Mouse (Mus musculus): Measurements from ENCODE around the gene Dctn2. TPM values are rescaled to one million over a fixed set of nuclear protein-coding genes. Genes with fewer than 3 reads are reported as not detected.

Gene Dctn2
- polyA plus RNA-seq, 1 experiment from 2014 or later, result 174 TPM

DNA sequence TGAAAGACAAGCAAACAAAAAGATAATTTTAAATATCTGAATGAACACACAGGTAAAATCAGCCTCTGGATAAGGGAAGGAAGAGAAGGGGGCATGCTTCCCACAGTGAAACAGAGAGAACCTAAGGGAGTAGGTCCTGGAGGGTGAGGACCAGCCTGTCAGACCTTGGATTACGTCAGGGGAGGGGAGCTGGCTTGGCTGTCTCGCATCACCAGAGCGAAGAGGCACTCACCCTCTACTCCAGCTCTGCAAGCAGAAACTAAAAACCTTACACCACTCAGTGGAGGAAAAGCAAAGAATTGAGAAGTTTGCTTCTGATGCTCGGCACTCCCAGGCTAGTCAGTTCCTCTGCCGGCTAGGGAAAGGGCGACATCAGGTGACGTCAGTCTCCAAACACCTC lies 53.8 kb downstream of the Dctn2 start:
- Histone ChIP-seq H3K4me1 (replicated peaks) (peaks cover 3% of the 10 kb centered on the region; the same call in 1 of the 2 replicates), H3K36me3 (no peaks in the 10 kb centered on the region), H3K27ac (no peak overlapping the region), H3K9ac (replicated peaks) (no peak overlapping the region), H3K27me3 (peaks cover 40% of the 10 kb centered on the region), H3K9me3 (no peaks in the 10 kb centered on the region), H3K4me2 (no peak overlapping the region), H3K4me3 (replicated peaks) (no peak overlapping the region)
- WGBS, result 73% methylated on average over 7 of the region's 7 CpGs
- no peak for ATAC-seq (ENCODE audit: insufficient number of reproducible peaks, insufficient read depth, low FRiP score, low TSS enrichment, low read depth)

DNA sequence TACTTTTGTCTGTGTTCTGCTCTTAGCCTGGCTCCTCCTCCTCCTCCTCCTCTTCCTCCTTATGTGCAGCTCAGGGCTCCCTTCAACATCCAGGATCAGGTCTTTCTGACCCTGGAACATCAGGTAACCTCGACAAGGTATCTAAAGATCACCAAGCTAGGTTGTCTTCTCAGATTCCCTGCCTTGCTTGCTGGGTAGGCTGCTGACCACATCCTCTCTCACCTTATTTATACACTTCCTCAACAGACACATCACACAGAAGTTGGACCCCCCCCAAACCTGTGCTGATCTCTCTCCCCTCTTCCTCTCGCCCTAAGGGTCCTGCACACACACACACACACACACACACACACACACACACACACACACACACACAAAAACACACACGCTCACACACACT lies 55.5 kb downstream of the Dctn2 start, which contains the start of gene Arhgap9:
Gene Arhgap9 (plus strand): TSS at position 344 of the 400 bp plus-strand sequence.
- Histone ChIP-seq H3K36me3 (no peaks in the 10 kb centered on the region), H3K27me3 (peaks cover 57% of the 10 kb centered on the region), H3K27ac (no peak within 1 kb of the TSS), H3K4me3 (replicated peaks) (no peak within 1 kb of the TSS), H3K9ac (replicated peaks) (no peak within 1 kb of the TSS), H3K9me3 (no peaks in the 10 kb centered on the region), H3K4me2 (no peak within 1 kb of the TSS), H3K4me1 (replicated peaks) (peaks cover 18% of the 10 kb centered on the region)
- ATAC-seq (ENCODE audit: insufficient number of reproducible peaks, insufficient read depth, low FRiP score, low TSS enrichment, low read depth), result no peak
- 63% methylated on average over 3 of the region's 3 CpGs for WGBS

DNA sequence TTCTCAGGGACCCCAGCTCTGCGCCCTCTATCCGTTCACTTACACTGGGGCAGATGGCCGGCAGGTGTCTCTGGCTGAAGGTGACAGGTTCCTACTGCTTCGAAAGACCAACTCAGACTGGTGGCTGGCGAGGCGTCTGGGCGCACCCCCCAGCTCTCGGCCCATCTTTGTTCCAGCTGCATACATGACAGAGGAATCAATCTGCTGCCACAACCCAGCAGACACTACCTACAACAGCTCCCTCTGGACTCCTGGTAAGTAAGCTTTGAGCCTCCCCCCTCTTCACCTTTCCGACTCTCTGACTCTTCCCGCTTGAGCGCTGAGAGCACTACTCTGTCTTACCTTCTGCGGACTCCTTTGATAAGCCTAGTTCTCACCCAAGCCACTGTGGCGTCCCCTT lies 56.0 kb downstream of the Dctn2 start:
- no peaks in the 10 kb centered on the region for H3K9me3 ChIP-seq
- no peak overlapping the region for H3K4me3 ChIP-seq (replicated peaks)
- H3K27me3 ChIP-seq, result peaks cover 62% of the 10 kb centered on the region
- no peaks in the 10 kb centered on the region for H3K36me3 ChIP-seq
- 67% methylated on average over 13 of the region's 13 CpGs for WGBS
- H3K4me1 ChIP-seq (replicated peaks), result peaks cover 21% of the 10 kb centered on the region
- H3K27ac ChIP-seq, result no peak overlapping the region
- H3K4me2 ChIP-seq, result no peak overlapping the region
- no peak for ATAC-seq (ENCODE audit: insufficient number of reproducible peaks, insufficient read depth, low FRiP score, low TSS enrichment, low read depth)
- H3K9ac ChIP-seq (replicated peaks), result no peak overlapping the region

- WGBS, result 73% methylated on average over 4 of the region's 4 CpGs
- Histone ChIP-seq H3K4me3 (replicated peaks) (no peak overlapping the region), H3K9ac (replicated peaks) (no peak overlapping the region), H3K4me1 (replicated peaks) (peaks cover 21% of the 10 kb centered on the region), H3K4me2 (no peak overlapping the region), H3K27me3 (peaks cover 67% of the 10 kb centered on the region), H3K36me3 (no peaks in the 10 kb centered on the region), H3K27ac (no peak overlapping the region), H3K9me3 (no peaks in the 10 kb centered on the region)
- no peak for ATAC-seq (ENCODE audit: insufficient number of reproducible peaks, insufficient read depth, low FRiP score, low TSS enrichment, low read depth)
These were observed 56.5 kb downstream of the Dctn2 start for GRCm38 (mm10) chr10:127322669-127323068.

GRCm38 (mm10) chr10:127323131-127323855 lies 57.1 kb downstream of the Dctn2 start:
- Histone ChIP-seq H3K27me3 (peaks cover 70% of the 10 kb centered on the region), H3K27ac (no peak overlapping the region), H3K4me1 (replicated peaks) (peaks cover 21% of the 10 kb centered on the region), H3K9me3 (no peaks in the 10 kb centered on the region), H3K36me3 (no peaks in the 10 kb centered on the region), H3K4me2 (no peak overlapping the region), H3K4me3 (replicated peaks) (no peak overlapping the region), H3K9ac (replicated peaks) (no peak overlapping the region)
- ATAC-seq (ENCODE audit: insufficient number of reproducible peaks, insufficient read depth, low FRiP score, low TSS enrichment, low read depth), result no peak
- WGBS, result 75% methylated on average over 17 of the region's 17 CpGs

DNA sequence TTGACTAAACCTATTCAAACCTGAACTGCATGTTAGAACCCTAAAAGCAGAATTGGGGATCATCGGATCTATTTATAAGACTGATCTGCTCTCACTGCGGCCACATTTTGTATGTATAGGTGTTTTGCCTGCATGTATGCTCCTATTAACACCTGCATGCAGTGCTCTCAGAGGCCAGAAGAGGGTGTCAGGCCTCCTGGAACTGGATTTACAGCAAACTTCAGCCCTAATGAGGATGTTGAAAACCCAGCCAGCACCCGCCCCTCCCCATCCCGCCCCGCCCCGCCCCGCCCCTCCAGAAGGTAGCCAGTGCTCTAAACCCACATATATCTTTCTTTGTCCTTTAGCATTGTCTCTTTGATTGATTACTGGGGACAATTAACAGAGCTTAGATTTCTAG lies 58.3 kb downstream of the Dctn2 start:
- 10% methylated on average over 7 of the region's 7 CpGs for WGBS
- no peak for ATAC-seq (ENCODE audit: insufficient number of reproducible peaks, insufficient read depth, low FRiP score, low TSS enrichment, low read depth)
- H3K4me1 ChIP-seq (replicated peaks), result peaks cover 21% of the 10 kb centered on the region
- H3K36me3 ChIP-seq, result no peaks in the 10 kb centered on the region
- H3K9me3 ChIP-seq, result no peaks in the 10 kb centered on the region
- no peak overlapping the region; the same call in 1 of the 2 replicates for H3K4me3 ChIP-seq (replicated peaks)
- no peak overlapping the region for H3K9ac ChIP-seq (replicated peaks)
- no peak overlapping the region for H3K27ac ChIP-seq
- H3K4me2 ChIP-seq, result peak overlapping the region; percentile 4; the same call in 1 of the 2 replicates
- peaks cover 79% of the 10 kb centered on the region for H3K27me3 ChIP-seq

DNA sequence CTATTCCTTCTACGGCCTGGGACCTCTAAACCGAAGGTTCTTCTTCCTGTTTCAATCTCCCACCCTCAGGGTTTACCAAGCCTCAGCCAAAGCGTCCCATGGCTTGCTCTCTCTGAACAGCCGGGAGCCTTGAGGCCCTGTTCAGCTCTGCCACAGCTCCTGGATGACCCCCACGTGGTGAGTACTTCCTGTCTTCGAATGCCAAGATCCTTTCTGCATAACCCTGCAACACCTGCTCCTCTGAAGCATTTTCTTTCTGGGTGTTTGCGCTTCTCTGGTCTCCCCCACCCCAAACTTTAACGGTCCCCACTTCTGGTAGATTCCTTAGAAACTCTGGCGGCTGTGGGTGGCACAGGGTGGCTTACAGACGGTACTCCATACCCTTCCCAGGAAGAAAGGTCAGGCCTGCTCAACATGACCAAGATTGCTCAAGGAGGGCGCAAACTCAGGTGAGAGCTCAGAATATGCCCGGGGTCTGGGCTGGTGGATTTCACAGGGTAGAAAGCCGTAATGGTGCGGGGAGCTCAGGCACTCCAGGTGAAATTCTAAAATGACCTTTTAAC lies 59.4 kb downstream of the Dctn2 start:
- H3K4me3 ChIP-seq (replicated peaks), result peak overlapping the region; percentile 56
- H3K4me2 ChIP-seq, result peak overlapping the region; percentile 95
- H3K36me3 ChIP-seq, result peaks cover 10% of the 10 kb centered on the region
- peaks cover 21% of the 10 kb centered on the region for H3K4me1 ChIP-seq (replicated peaks)
- H3K27me3 ChIP-seq, result peaks cover 79% of the 10 kb centered on the region
- H3K9me3 ChIP-seq, result no peaks in the 10 kb centered on the region
- 19% methylated on average over 14 of the region's 14 CpGs for WGBS
- ATAC-seq (ENCODE audit: insufficient number of reproducible peaks, insufficient read depth, low FRiP score, low TSS enrichment, low read depth), result no peak
- no peak overlapping the region for H3K27ac ChIP-seq
- peak overlapping the region; percentile 66; the same call in 1 of the 2 replicates for H3K9ac ChIP-seq (replicated peaks)

DNA sequence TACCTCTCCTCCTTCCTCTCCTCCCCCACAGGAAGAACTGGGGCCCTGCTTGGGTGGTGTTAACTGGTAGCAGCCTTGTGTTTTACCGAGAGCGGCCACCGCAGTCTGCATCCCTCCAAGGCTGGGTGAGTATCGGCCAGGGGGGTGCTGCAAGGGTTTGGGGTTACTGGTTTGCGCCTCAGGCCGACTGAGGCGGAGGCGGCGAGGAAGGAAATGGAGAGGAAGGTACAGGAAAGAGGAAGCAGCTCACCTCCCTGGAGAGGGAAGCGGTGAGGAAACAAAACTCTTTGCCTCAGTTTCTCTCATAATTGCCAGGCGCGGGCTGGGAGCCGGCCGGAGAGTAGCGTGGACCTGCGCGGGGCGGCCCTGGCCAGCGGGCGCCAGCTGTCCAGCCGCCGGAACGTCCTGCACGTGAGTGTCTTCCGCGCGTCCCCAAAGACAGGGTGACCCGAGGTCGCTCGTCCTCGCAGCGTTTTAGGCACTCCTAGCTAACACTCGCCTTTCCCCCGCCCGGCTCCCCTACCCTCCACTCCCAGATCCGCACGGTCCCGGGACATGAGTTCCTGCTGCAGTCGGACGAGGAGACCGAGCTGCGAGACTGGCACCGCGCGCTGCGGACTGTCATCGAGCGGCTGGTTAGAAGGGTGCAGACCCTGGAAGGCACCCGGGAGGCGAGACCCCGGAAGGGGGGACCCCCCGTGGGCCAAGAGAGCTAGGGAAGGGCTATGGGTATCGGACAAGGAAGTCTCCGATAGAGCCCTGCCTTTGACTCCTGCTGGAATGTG lies 60.0 kb downstream of the Dctn2 start:
- WGBS, result 1% methylated on average over 54 of the region's 54 CpGs
- H3K9ac ChIP-seq (replicated peaks), result peak overlapping the region; percentile 66
- H3K27me3 ChIP-seq, result peaks cover 77% of the 10 kb centered on the region
- ATAC-seq (ENCODE audit: insufficient number of reproducible peaks, insufficient read depth, low FRiP score, low TSS enrichment, low read depth), result peak; percentile 34
- H3K4me1 ChIP-seq (replicated peaks), result peaks cover 21% of the 10 kb centered on the region
- peak overlapping the region; percentile 56 for H3K4me3 ChIP-seq (replicated peaks)
- no peaks in the 10 kb centered on the region for H3K9me3 ChIP-seq
- no peak overlapping the region for H3K27ac ChIP-seq
- peaks cover 16% of the 10 kb centered on the region for H3K36me3 ChIP-seq
- peak overlapping the region; percentile 95 for H3K4me2 ChIP-seq

- Histone ChIP-seq H3K4me1 (replicated peaks) (peaks cover 21% of the 10 kb centered on the region), H3K9me3 (no peaks in the 10 kb centered on the region), H3K27ac (no peak overlapping the region), H3K36me3 (peaks cover 23% of the 10 kb centered on the region), H3K4me3 (replicated peaks) (peak overlapping the region; percentile 56), H3K4me2 (peak overlapping the region; percentile 95), H3K9ac (replicated peaks) (peak overlapping the region; percentile 66), H3K27me3 (peaks cover 74% of the 10 kb centered on the region)
- no peak; the same call in 1 of the 2 replicates for ATAC-seq (ENCODE audit: insufficient number of reproducible peaks, insufficient read depth, low FRiP score, low TSS enrichment, low read depth)
- 5% methylated on average over 29 of the region's 29 CpGs for WGBS
These were observed 60.7 kb downstream of the Dctn2 start for GRCm38 (mm10) chr10:127326828-127327227.

DNA sequence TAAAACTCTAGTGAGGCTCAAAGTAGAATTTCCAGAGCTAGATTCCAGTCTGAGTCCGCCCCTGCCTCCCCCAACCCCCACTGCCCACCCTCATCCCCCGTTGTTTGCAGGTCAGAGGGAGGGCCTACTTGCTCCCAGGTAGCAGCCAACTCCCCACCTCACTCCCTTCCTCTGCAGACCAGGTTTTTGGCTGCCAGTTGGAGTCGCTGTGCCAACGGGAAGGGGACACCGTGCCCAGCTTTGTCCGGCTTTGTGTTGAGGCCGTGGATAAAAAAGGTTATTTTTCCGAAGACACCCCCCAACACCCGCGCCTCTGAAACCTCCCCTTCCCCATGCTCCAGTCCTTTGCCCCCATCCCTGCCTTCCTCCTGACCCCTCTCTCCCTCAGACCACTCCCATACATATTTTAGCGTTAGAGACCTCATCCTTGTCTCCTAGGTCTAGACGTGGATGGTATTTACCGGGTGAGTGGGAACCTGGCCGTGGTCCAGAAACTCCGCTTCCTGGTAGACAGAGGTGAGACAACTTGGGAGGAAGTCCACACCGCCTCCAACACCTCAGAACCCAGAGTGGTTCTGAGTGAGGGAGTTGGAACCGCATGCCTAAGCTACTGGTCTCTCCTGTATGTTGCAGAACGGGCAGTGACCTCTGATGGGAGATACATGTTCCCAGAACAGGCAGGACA lies 61.4 kb downstream of the Dctn2 start:
- no peak overlapping the region for H3K9ac ChIP-seq (replicated peaks)
- no peak for ATAC-seq (ENCODE audit: insufficient number of reproducible peaks, insufficient read depth, low FRiP score, low TSS enrichment, low read depth)
- WGBS, result 52% methylated on average over 18 of the region's 18 CpGs
- no peak overlapping the region for H3K27ac ChIP-seq
- H3K9me3 ChIP-seq, result no peaks in the 10 kb centered on the region
- H3K4me3 ChIP-seq (replicated peaks), result peak overlapping the region; percentile 56
- H3K4me1 ChIP-seq (replicated peaks), result peaks cover 21% of the 10 kb centered on the region
- H3K27me3 ChIP-seq, result peaks cover 68% of the 10 kb centered on the region
- no peak overlapping the region for H3K4me2 ChIP-seq
- H3K36me3 ChIP-seq, result peaks cover 30% of the 10 kb centered on the region

- ATAC-seq (ENCODE audit: insufficient number of reproducible peaks, insufficient read depth, low FRiP score, low TSS enrichment, low read depth), result no peak
- WGBS, result 82% methylated on average over 7 of the region's 7 CpGs
- H3K4me2 ChIP-seq, result no peak overlapping the region
- H3K9ac ChIP-seq (replicated peaks), result no peak overlapping the region
- peaks cover 17% of the 10 kb centered on the region for H3K4me1 ChIP-seq (replicated peaks)
- no peaks in the 10 kb centered on the region for H3K9me3 ChIP-seq
- H3K36me3 ChIP-seq, result peaks cover 56% of the 10 kb centered on the region
- H3K27ac ChIP-seq, result no peak overlapping the region
- H3K4me3 ChIP-seq (replicated peaks), result no peak overlapping the region
- peaks cover 44% of the 10 kb centered on the region for H3K27me3 ChIP-seq
These were observed 64.0 kb downstream of the Dctn2 start for GRCm38 (mm10) chr10:127330212-127330611.
